Mouse (Mus musculus) adrenal gland, postnatal 10 days (tissue): ENCODE results near the gene Larp1. TPM values are rescaled to one million over a fixed set of nuclear protein-coding genes. Genes with fewer than 3 reads are reported as not detected.
A peak's percentile ranks its signal among the peaks of the same experiment; 100 is the strongest.
"Not testable (repeated sequence)": the region's sequence is repeated elsewhere in the genome, so short reads cannot be mapped to it uniquely, and the experiment has no call there.

ENCODE experiments used
- DNase-seq: peaks from one replicate; pipeline ENCODE4 v3.0.0; 2021; ENCODE audit warnings: mixed read lengths
- total RNA-seq, 2 experiments: library from RNA; stranded (reverse); gene quantifications; 2 replicates each; pipeline ENCODE4 v1.2.3; 2021

Gene Larp1
- total RNA-seq, 2 experiments from 2014 or later: 78.6 to 85.0 TPM

- not testable (repeated sequence) for DNase-seq
Observed at GRCm38 (mm10) chr11:58098366-58098720, 89.5 kb downstream of the Larp1 start.

- no peak for DNase-seq
Observed at GRCm38 (mm10) chr11:58100006-58100405, 91.1 kb downstream of the Larp1 start.

- no peak for DNase-seq
Observed at GRCm38 (mm10) chr11:58101194-58101720, 92.4 kb downstream of the Larp1 start.

GRCm38 (mm10) chr11:58102146-58102545 lies 93.3 kb downstream of the Larp1 start:
- DNase-seq: no peak

- no peak for DNase-seq
Observed at GRCm38 (mm10) chr11:58102581-58103343, 93.9 kb downstream of the Larp1 start.

GRCm38 (mm10) chr11:58103344-58103653 lies 94.4 kb downstream of the Larp1 start:
- DNase-seq: no peak

- peak; percentile 100 for DNase-seq
Observed at GRCm38 (mm10) chr11:58103697-58104306, 94.9 kb downstream of the Larp1 start, which contains the start of gene Cnot8. TSS of gene Cnot8 (plus strand) at chr11:58104153.

GRCm38 (mm10) chr11:58104351-58104791 lies 95.5 kb downstream of the Larp1 start:
- no peak for DNase-seq

GRCm38 (mm10) chr11:58107009-58107408 lies 98.1 kb downstream of the Larp1 start:
- DNase-seq: no peak

GRCm38 (mm10) chr11:58107664-58108337 lies 98.9 kb downstream of the Larp1 start:
- no peak for DNase-seq

Other genes starting within 250 kb of the Larp1 start
- gene Sap30l, start 207.4 kb upstream of the Larp1 start, total RNA-seq: 10 to 100 TPM; 36.4 to 36.6 TPM
- gene Hand1, start 176.2 kb upstream of the Larp1 start, total RNA-seq: 10 to 100 TPM; 10.2 to 17.2 TPM
- gene Gm12248, start 84.1 kb downstream of the Larp1 start, total RNA-seq: not detected
- 10 to 100 TPM; 42.9 to 49.3 TPM for gene Cnot8, start 95.1 kb downstream of the Larp1 start, total RNA-seq
- 10 to 100 TPM; 16.5 to 19.1 TPM for gene Gemin5, start 159.5 kb downstream of the Larp1 start, total RNA-seq
- 10 to 100 TPM; 68.8 to 70.9 TPM for gene Mrpl22, start 162.6 kb downstream of the Larp1 start, total RNA-seq
- 1 to 10 TPM; 7.7 to 8.4 TPM for gene Igtp, start 190.5 kb downstream of the Larp1 start, total RNA-seq
- gene Irgm2, start 190.6 kb downstream of the Larp1 start, total RNA-seq: 1 to 10 TPM; 8.8 to 9.8 TPM